In genomic region chr16:92642283-92642682, GRCm38 (mm10) we compare ENCODE assay signal across 27 mouse cellular contexts.
"Had no signal": no experiment of that assay in that cellular context is flagged by ENCODE, and none has a peak within 500 bp of the region (broad histone marks: within the 10 kb centered on the region; RNA-seq: fewer than 3 reads in every experiment).

No protein-coding gene starts in this region.

- H3K36me3 ChIP-seq: heart, embryonic 10.5 days; heart, embryonic 12.5 days; hindbrain, embryonic 10.5 days; hindbrain, embryonic 12.5 days; intestine, embryonic 15.5 days; kidney, embryonic 15.5 days; limb, embryonic 10.5 days; limb, embryonic 12.5 days had no signal

- H3K9me3 ChIP-seq: heart, embryonic 10.5 days; heart, embryonic 12.5 days; hindbrain, embryonic 10.5 days; hindbrain, embryonic 12.5 days; intestine, embryonic 15.5 days; kidney, embryonic 15.5 days; limb, embryonic 10.5 days; limb, embryonic 12.5 days; liver, embryonic 12.5 days had no signal

- DNase-seq: forebrain, postnatal 0 days; gastrocnemius, postnatal 14 days; gastrocnemius, postnatal 36 days; heart, adult 11 months; heart, adult 2 months; heart, postnatal 10 days; heart, postnatal 4 days; kidney, adult 18-20 months; kidney, adult 9 months; kidney, postnatal 10 days; kidney, postnatal 25 days; kidney, postnatal 4 days; liver had no signal

- ATAC-seq: forebrain, postnatal 0 days; hindbrain, embryonic 16.5 days; inflammation-experienced regulatory T-cells, adult 6 months; intestine, embryonic 15.5 days; liver, embryonic 12.5 days had no signal

- H3K27me3 ChIP-seq: hindbrain, embryonic 12.5 days; intestine, embryonic 15.5 days; limb, embryonic 12.5 days; liver, embryonic 12.5 days had no signal

- H3K4me3 ChIP-seq: heart, adult 2 months; heart, embryonic 10.5 days; heart, embryonic 12.5 days; hindbrain, embryonic 10.5 days; hindbrain, embryonic 12.5 days; intestine, embryonic 15.5 days; kidney, embryonic 15.5 days; layer of hippocampus, adult 2 months; left cerebral cortex, adult 2 months; limb, embryonic 10.5 days; limb, embryonic 12.5 days; liver, embryonic 12.5 days had no signal

- H3K9ac ChIP-seq: forebrain, postnatal 0 days; heart, embryonic 12.5 days; hindbrain, embryonic 12.5 days; hindbrain, embryonic 14.5 days; intestine, embryonic 15.5 days; kidney, embryonic 15.5 days; limb, embryonic 12.5 days; liver, embryonic 12.5 days had no signal

- H3K4me2 ChIP-seq: heart, embryonic 12.5 days; hindbrain, embryonic 12.5 days; hindbrain, embryonic 14.5 days; intestine, embryonic 15.5 days; kidney, embryonic 15.5 days; limb, embryonic 12.5 days; liver, embryonic 12.5 days had no signal

- H3K27ac ChIP-seq: heart, adult 2 months; heart, embryonic 10.5 days; hindbrain, embryonic 10.5 days; hindbrain, embryonic 12.5 days; hindbrain, embryonic 14.5 days; intestine, embryonic 15.5 days; kidney, embryonic 15.5 days; layer of hippocampus, adult 2 months; left cerebral cortex, adult 2 months; limb, embryonic 10.5 days; limb, embryonic 12.5 days; liver, embryonic 12.5 days had no signal
